Mouse (Mus musculus): Measurements from ENCODE around the gene Fam216a. TPM values are rescaled to one million over a fixed set of nuclear protein-coding genes. Genes with fewer than 3 reads are reported as not detected.

Gene Fam216a
- polyA plus RNA-seq, 1 experiment = 22.5 TPM

- DNase-seq = peak; percentile 91
- H3K4me1 ChIP-seq (ENCODE audit: control insufficient read depth, insufficient read depth, low read length) = peaks cover 9% of the 10 kb centered on the region; the same call in 1 of the 2 replicates
- peak; percentile 90 for TF ChIP-seq POLR2A (IDR thresholded peaks at IDR 0.05; ENCODE audit: borderline replicate concordance, extremely low read depth, low read depth, low read length)
- peak; percentile 92 for TF ChIP-seq CTCF (IDR thresholded peaks at IDR 0.05; ENCODE audit: insufficient read depth, low read length)
- H3K4me3 ChIP-seq (replicated peaks; ENCODE audit: extremely low read depth, low read depth, low read length) = peak within 1 kb of the TSS; percentile 83
- under 1% methylated on average over 39 of the region's 39 CpGs for WGBS
Observed at GRCm38 (mm10) chr5:122391786-122392180, 19.6 kb upstream of the Fam216a start, which contains the start of gene Arpc3. Gene Arpc3, plus strand, starts transcription at chr5:122391878.

- Histone ChIP-seq H3K4me3 (replicated peaks; ENCODE audit: extremely low read depth, low read depth, low read length) (no peak overlapping the region), H3K4me1 (ENCODE audit: control insufficient read depth, insufficient read depth, low read length) (peaks cover 9% of the 10 kb centered on the region; the same call in 1 of the 2 replicates)
- DNase-seq = no peak
- WGBS = 46% methylated on average over 16 of the region's 16 CpGs
- TF ChIP-seq POLR2A (IDR thresholded peaks at IDR 0.05; ENCODE audit: borderline replicate concordance, extremely low read depth, low read depth, low read length) (no peak), CTCF (IDR thresholded peaks at IDR 0.05; ENCODE audit: insufficient read depth, low read length) (no peak)
Observed at GRCm38 (mm10) chr5:122391178-122391785, 19.1 kb upstream of the Fam216a start.

- no peak for DNase-seq
- H3K4me3 ChIP-seq (replicated peaks; ENCODE audit: extremely low read depth, low read depth, low read length) = no peak overlapping the region
- no peak for TF ChIP-seq CTCF (IDR thresholded peaks at IDR 0.05; ENCODE audit: insufficient read depth, low read length)
- no peak for TF ChIP-seq POLR2A (IDR thresholded peaks at IDR 0.05; ENCODE audit: borderline replicate concordance, extremely low read depth, low read depth, low read length)
- peaks cover 9% of the 10 kb centered on the region; the same call in 1 of the 2 replicates for H3K4me1 ChIP-seq (ENCODE audit: control insufficient read depth, insufficient read depth, low read length)
Observed at GRCm38 (mm10) chr5:122390671-122391070, 18.5 kb upstream of the Fam216a start.

GRCm38 (mm10) chr5:122390006-122390405 is 17.8 kb upstream of the Fam216a start:
- no peak for TF ChIP-seq CTCF (IDR thresholded peaks at IDR 0.05; ENCODE audit: insufficient read depth, low read length)
- TF ChIP-seq POLR2A (IDR thresholded peaks at IDR 0.05; ENCODE audit: borderline replicate concordance, extremely low read depth, low read depth, low read length) = no peak
- H3K4me1 ChIP-seq (ENCODE audit: control insufficient read depth, insufficient read depth, low read length) = peaks cover 8% of the 10 kb centered on the region; the same call in 1 of the 2 replicates
- DNase-seq = no peak
- 93% methylated on average over 5 of the region's 5 CpGs for WGBS
- no peak overlapping the region for H3K4me3 ChIP-seq (replicated peaks; ENCODE audit: extremely low read depth, low read depth, low read length)

GRCm38 (mm10) chr5:122379374-122380155 is 7.4 kb upstream of the Fam216a start:
- WGBS = 44% methylated on average over 11 of the region's 11 CpGs
- TF ChIP-seq CTCF (IDR thresholded peaks at IDR 0.05; ENCODE audit: insufficient read depth, low read length) (peak; percentile 96), POLR2A (IDR thresholded peaks at IDR 0.05; ENCODE audit: borderline replicate concordance, extremely low read depth, low read depth, low read length) (no peak)
- H3K4me1 ChIP-seq (ENCODE audit: control insufficient read depth, insufficient read depth, low read length) = no peaks in the 10 kb centered on the region
- DNase-seq = peak; percentile 64
- H3K4me3 ChIP-seq (replicated peaks; ENCODE audit: extremely low read depth, low read depth, low read length) = no peak overlapping the region

GRCm38 (mm10) chr5:122378171-122378570 is 6.0 kb upstream of the Fam216a start:
- 91% methylated on average over 12 of the region's 12 CpGs for WGBS
- DNase-seq = no peak
- Histone ChIP-seq H3K4me3 (replicated peaks; ENCODE audit: extremely low read depth, low read depth, low read length) (no peak overlapping the region), H3K4me1 (ENCODE audit: control insufficient read depth, insufficient read depth, low read length) (no peaks in the 10 kb centered on the region)
- TF ChIP-seq CTCF (IDR thresholded peaks at IDR 0.05; ENCODE audit: insufficient read depth, low read length) = no peak
- TF ChIP-seq POLR2A (IDR thresholded peaks at IDR 0.05; ENCODE audit: borderline replicate concordance, extremely low read depth, low read depth, low read length) = no peak

GRCm38 (mm10) chr5:122377101-122377833 is 5.1 kb upstream of the Fam216a start:
- DNase-seq = no peak
- H3K4me3 ChIP-seq (replicated peaks; ENCODE audit: extremely low read depth, low read depth, low read length) = no peak overlapping the region
- 81% methylated on average over 4 of the region's 4 CpGs for WGBS
- TF ChIP-seq CTCF (IDR thresholded peaks at IDR 0.05; ENCODE audit: insufficient read depth, low read length) (no peak), POLR2A (IDR thresholded peaks at IDR 0.05; ENCODE audit: borderline replicate concordance, extremely low read depth, low read depth, low read length) (no peak)
- H3K4me1 ChIP-seq (ENCODE audit: control insufficient read depth, insufficient read depth, low read length) = no peaks in the 10 kb centered on the region; the same call in 1 of the 2 replicates

- no peaks in the 10 kb centered on the region; the same call in 1 of the 2 replicates for H3K4me1 ChIP-seq (ENCODE audit: control insufficient read depth, insufficient read depth, low read length)
- peak overlapping the region; percentile 84 for H3K4me3 ChIP-seq (replicated peaks; ENCODE audit: extremely low read depth, low read depth, low read length)
- no peak for DNase-seq
- WGBS = 4% methylated on average over 5 of the region's 5 CpGs
- TF ChIP-seq POLR2A (IDR thresholded peaks at IDR 0.05; ENCODE audit: borderline replicate concordance, extremely low read depth, low read depth, low read length) (no peak), CTCF (IDR thresholded peaks at IDR 0.05; ENCODE audit: insufficient read depth, low read length) (no peak)
Observed at GRCm38 (mm10) chr5:122372878-122373277, 714 bp upstream of the Fam216a start.

- TF ChIP-seq CTCF (IDR thresholded peaks at IDR 0.05; ENCODE audit: insufficient read depth, low read length) (no peak), POLR2A (IDR thresholded peaks at IDR 0.05; ENCODE audit: borderline replicate concordance, extremely low read depth, low read depth, low read length) (no peak)
- 2% methylated on average over 33 of the region's 46 CpGs for WGBS
- DNase-seq = peak; percentile 17
- Histone ChIP-seq H3K4me3 (replicated peaks; ENCODE audit: extremely low read depth, low read depth, low read length) (peak within 1 kb of the TSS; percentile 84), H3K4me1 (ENCODE audit: control insufficient read depth, insufficient read depth, low read length) (no peaks in the 10 kb centered on the region; the same call in 1 of the 2 replicates)
Observed at GRCm38 (mm10) chr5:122371591-122372191, 473 bp downstream of the Fam216a start, which contains the start of gene Gpn3. Gene Gpn3, plus strand, starts transcription at chr5:122371876.
